Mouse (Mus musculus) limb, embryonic 13.5 days (tissue): ENCODE data around the gene Dbn1. TPM values are rescaled to one million over a fixed set of nuclear protein-coding genes. Genes with fewer than 3 reads are reported as not detected.

Experiments
- ATAC-seq: fragments of 200-750 bp; cut with Nextera tagmentation; 2 replicates; pipeline ENCODE4 v1.8.0; 2017; ENCODE audit warnings: low read depth, moderate number of reproducible peaks, moderate TSS enrichment; ENCODE audit not compliant: low FRiP score
- H3K27ac ChIP-seq: fragments of 300-500 bp; sonication (generic); 2 replicates; pipeline ENCODE4 v1.5.1; 2015; ENCODE audit warnings: inconsistent platforms, mild to moderate bottlenecking, moderate library complexity
- H3K27me3 ChIP-seq: fragments of 300-500 bp; sonication (generic); 2 replicates; pipeline ENCODE4 v1.6.1; 2015; ENCODE audit warnings: mild to moderate bottlenecking, inconsistent platforms
- H3K36me3 ChIP-seq: fragments of 300-500 bp; sonication (generic); 2 replicates; pipeline ENCODE4 v1.6.1; 2015; ENCODE audit warnings: inconsistent platforms, mild to moderate bottlenecking, moderate library complexity
- H3K4me1 ChIP-seq: fragments of 300-500 bp; sonication (generic); 2 replicates; pipeline ENCODE4 v1.6.1; 2015; ENCODE audit warnings: inconsistent platforms
- H3K4me2 ChIP-seq: fragments of 300-500 bp; sonication (generic); replicated peaks from 2 replicates; pipeline ENCODE4 v1.6.1; 2015; ENCODE audit warnings: inconsistent platforms, mild to moderate bottlenecking, moderate library complexity
- H3K4me3 ChIP-seq: fragments of 300-500 bp; sonication (generic); 2 replicates; pipeline ENCODE4 v1.5.1; 2015; ENCODE audit warnings: moderate library complexity, mild to moderate bottlenecking, inconsistent platforms
- H3K9ac ChIP-seq: fragments of 300-500 bp; sonication (generic); 2 replicates; pipeline ENCODE4 v1.6.1; 2015; ENCODE audit warnings: mild to moderate bottlenecking, inconsistent platforms
- H3K9me3 ChIP-seq: fragments of 300-500 bp; sonication (generic); 2 replicates; pipeline ENCODE4 v1.6.1; 2016; ENCODE audit warnings: inconsistent platforms
- WGBS: fragments of 180-500 bp; shearing (Covaris S2); methylation state at CpG from one replicate; pipeline ENCODE4 v1.1.7; 2015; 5-methylcytosine and 5-hydroxymethylcytosine counted together
- polyA plus RNA-seq: library from polyadenylated mRNA; unstranded; fragments of >200 nt; fragmentation: Nextera tagmentation; extraction: Ambion mirVana; gene quantifications from 2 replicates; pipeline ENCODE4 v1.2.1, GENCODE M21; 2015

Dbn1 gene
- polyA plus RNA-seq, 1 experiment from 2014 or later = 304 TPM

- Histone ChIP-seq H3K9me3 (no peaks in the 10 kb centered on the region), H3K4me1 (peaks cover 41% of the 10 kb centered on the region), H3K4me2 (peak overlapping the region; percentile 98), H3K27ac (no peak overlapping the region), H3K4me3 (peak overlapping the region; percentile 63), H3K9ac (peak overlapping the region; percentile 81), H3K27me3 (no peaks in the 10 kb centered on the region), H3K36me3 (peaks cover 50% of the 10 kb centered on the region)
- 13% methylated on average over 18 of the region's 18 CpGs for WGBS
- no peak for ATAC-seq
Measured at GRCm38 (mm10) chr13:55473076-55473831, 14.7 kb downstream of the Dbn1 start.

- Histone ChIP-seq H3K36me3 (peaks cover 41% of the 10 kb centered on the region), H3K27me3 (no peaks in the 10 kb centered on the region), H3K9me3 (no peaks in the 10 kb centered on the region), H3K4me2 (peak overlapping the region; percentile 98), H3K27ac (peak overlapping the region; percentile 79), H3K9ac (peak overlapping the region; percentile 81), H3K4me1 (peaks cover 45% of the 10 kb centered on the region), H3K4me3 (peak overlapping the region; percentile 63)
- WGBS = under 1% methylated on average over 99 of the region's 103 CpGs
- ATAC-seq = peak; percentile 44
Measured at GRCm38 (mm10) chr13:55472132-55473022, 15.5 kb downstream of the Dbn1 start.

GRCm38 (mm10) chr13:55471819-55472131 lies 16.1 kb downstream of the Dbn1 start:
- Histone ChIP-seq H3K9me3 (no peaks in the 10 kb centered on the region), H3K4me3 (peak overlapping the region; percentile 63), H3K9ac (peak overlapping the region; percentile 81), H3K36me3 (peaks cover 35% of the 10 kb centered on the region), H3K4me2 (peak overlapping the region; percentile 98), H3K4me1 (peaks cover 45% of the 10 kb centered on the region), H3K27me3 (no peaks in the 10 kb centered on the region), H3K27ac (peak overlapping the region; percentile 79)
- WGBS = under 1% methylated on average over 31 of the region's 31 CpGs
- ATAC-seq = peak; percentile 18

- peak; percentile 75 for ATAC-seq
- WGBS = 2% methylated on average over 49 of the region's 54 CpGs
- Histone ChIP-seq H3K27ac (peak overlapping the region; percentile 48), H3K36me3 (peaks cover 30% of the 10 kb centered on the region), H3K9me3 (no peaks in the 10 kb centered on the region), H3K4me3 (peak overlapping the region; percentile 63), H3K4me2 (peak overlapping the region; percentile 98), H3K27me3 (no peaks in the 10 kb centered on the region), H3K4me1 (peaks cover 45% of the 10 kb centered on the region), H3K9ac (peak overlapping the region; percentile 81)
Measured at GRCm38 (mm10) chr13:55471156-55471818, 16.6 kb downstream of the Dbn1 start.

GRCm38 (mm10) chr13:55470372-55470771 lies 17.5 kb downstream of the Dbn1 start:
- Histone ChIP-seq H3K4me2 (0 out of 2 replicates have a peak overlapping the region, but pooled peaks have one; percentile 98), H3K27me3 (no peaks in the 10 kb centered on the region), H3K9me3 (no peaks in the 10 kb centered on the region), H3K4me1 (peaks cover 54% of the 10 kb centered on the region), H3K4me3 (no peak overlapping the region), H3K36me3 (peaks cover 21% of the 10 kb centered on the region), H3K9ac (no peak overlapping the region), H3K27ac (no peak overlapping the region)
- 75% methylated on average over 9 of the region's 9 CpGs for WGBS
- ATAC-seq = no peak

GRCm38 (mm10) chr13:55468851-55469560 lies 18.9 kb downstream of the Dbn1 start:
- Histone ChIP-seq H3K27ac (no peak overlapping the region), H3K4me1 (peaks cover 50% of the 10 kb centered on the region), H3K9ac (0 out of 2 replicates have a peak overlapping the region, but pooled peaks have one; percentile 21), H3K4me3 (no peak overlapping the region), H3K9me3 (no peaks in the 10 kb centered on the region), H3K36me3 (peaks cover 7% of the 10 kb centered on the region), H3K27me3 (no peaks in the 10 kb centered on the region), H3K4me2 (no peak overlapping the region)
- WGBS = 45% methylated on average over 13 of the region's 13 CpGs
- no peak for ATAC-seq

- H3K4me2 ChIP-seq = peak overlapping the region; percentile 91; the same call in 1 of the 2 replicates
- no peak overlapping the region for H3K9ac ChIP-seq
- H3K4me3 ChIP-seq = no peak overlapping the region
- H3K4me1 ChIP-seq = peaks cover 38% of the 10 kb centered on the region
- no peaks in the 10 kb centered on the region for H3K9me3 ChIP-seq
- H3K27me3 ChIP-seq = no peaks in the 10 kb centered on the region
- WGBS = 80% methylated on average over 5 of the region's 5 CpGs
- no peak for ATAC-seq
- H3K27ac ChIP-seq = peak overlapping the region; percentile 22; the same call in 1 of the 2 replicates
- H3K36me3 ChIP-seq = peaks cover 13% of the 10 kb centered on the region
Measured at GRCm38 (mm10) chr13:55465830-55466440, 22.0 kb downstream of the Dbn1 start.

GRCm38 (mm10) chr13:55465184-55465583 lies 22.7 kb downstream of the Dbn1 start:
- H3K4me1 ChIP-seq = peaks cover 31% of the 10 kb centered on the region
- H3K27me3 ChIP-seq = no peaks in the 10 kb centered on the region
- H3K4me2 ChIP-seq = peak overlapping the region; percentile 91
- H3K4me3 ChIP-seq = peak overlapping the region; percentile 78
- no peaks in the 10 kb centered on the region for H3K9me3 ChIP-seq
- ATAC-seq = no peak
- H3K36me3 ChIP-seq = peaks cover 20% of the 10 kb centered on the region
- peak overlapping the region; percentile 84 for H3K9ac ChIP-seq
- no peak overlapping the region; the same call in 1 of the 2 replicates for H3K27ac ChIP-seq
- WGBS = 11% methylated on average over 3 of the region's 3 CpGs

- WGBS = under 1% methylated on average over 81 of the region's 84 CpGs
- ATAC-seq = peak; percentile 65
Measured at GRCm38 (mm10) chr13:55464027-55464884, 23.7 kb downstream of the Dbn1 start, which contains the start of gene Prr7. Gene Prr7, plus strand, starts transcription at chr13:55464267.

GRCm38 (mm10) chr13:55463399-55464026 lies 24.4 kb downstream of the Dbn1 start:
- Histone ChIP-seq H3K36me3 (peaks cover 37% of the 10 kb centered on the region), H3K9me3 (no peaks in the 10 kb centered on the region), H3K4me1 (peaks cover 30% of the 10 kb centered on the region), H3K27ac (peak overlapping the region; percentile 48; the same call in 1 of the 2 replicates), H3K4me3 (peak overlapping the region; percentile 78), H3K9ac (peak overlapping the region; percentile 84), H3K27me3 (no peaks in the 10 kb centered on the region), H3K4me2 (peak overlapping the region; percentile 91)
- WGBS = 7% methylated on average over 14 of the region's 14 CpGs
- ATAC-seq = 0 out of 2 replicates have a peak, but pooled peaks have one; percentile 2

More at GRCm38 (mm10) chr13:55464027-55464884, 23.7 kb downstream of the Dbn1 start, which contains the start of gene Prr7:
- Histone ChIP-seq H3K4me2 (peak within 1 kb of the TSS; percentile 91), H3K4me3 (peak within 1 kb of the TSS; percentile 78), H3K9me3 (no peaks in the 10 kb centered on the region), H3K27ac (peak within 1 kb of the TSS; percentile 81), H3K36me3 (peaks cover 29% of the 10 kb centered on the region), H3K27me3 (no peaks in the 10 kb centered on the region), H3K9ac (peak within 1 kb of the TSS; percentile 84), H3K4me1 (peaks cover 30% of the 10 kb centered on the region)
